Mouse (Mus musculus) embryonic facial prominence, embryonic 10.5 days (tissue): ENCODE data around the gene Ndufv3. TPM values are rescaled to one million over a fixed set of nuclear protein-coding genes. Genes with fewer than 3 reads are reported as not detected.

Source experiments
- DNase-seq: peaks from one replicate; pipeline ENCODE4 v3.0.0-alpha.2; 2017; ENCODE audit warnings: low spot score
- H3K27ac ChIP-seq: fragments of 300-500 bp; sonication (generic); replicated peaks from 2 replicates; pipeline ENCODE4 v1.5.1; 2016; ENCODE audit warnings: mild to moderate bottlenecking
- H3K27me3 ChIP-seq: fragments of 300-500 bp; sonication (generic); replicated peaks from 2 replicates; pipeline ENCODE4 v1.6.1; 2016; ENCODE audit warnings: low read depth, mild to moderate bottlenecking; ENCODE audit not compliant: poor library complexity, severe bottlenecking
- H3K36me3 ChIP-seq: fragments of 300-500 bp; sonication (generic); replicated peaks from 2 replicates; pipeline ENCODE4 v1.6.1; 2016; ENCODE audit warnings: mild to moderate bottlenecking, moderate library complexity
- H3K4me1 ChIP-seq: fragments of 300-500 bp; sonication (generic); 2 replicates; pipeline ENCODE4 v1.6.1; 2016
- H3K4me3 ChIP-seq: fragments of 300-500 bp; sonication (generic); 2 replicates; pipeline ENCODE4 v1.5.1; 2016; ENCODE audit warnings: mild to moderate bottlenecking, moderate library complexity
- H3K9me3 ChIP-seq: fragments of 300-500 bp; sonication (generic); 2 replicates; pipeline ENCODE4 v1.6.1; 2016; ENCODE audit warnings: mild to moderate bottlenecking
- WGBS: fragments of 180-500 bp; shearing (Covaris S2); methylation state at CpG from one replicate; pipeline ENCODE4 v1.1.7; 2016; 5-methylcytosine and 5-hydroxymethylcytosine counted together
- polyA plus RNA-seq: library from polyadenylated mRNA; unstranded; fragments of >200 nt; fragmentation: Nextera tagmentation; extraction: Ambion mirVana; gene quantifications from 2 replicates; pipeline ENCODE4 v1.2.1, GENCODE M21; 2016

Gene Ndufv3
- polyA plus RNA-seq, 1 experiment from 2014 or later, result 242 TPM

GRCm38 (mm10) chr17:31499725-31500124 lies 20.2 kb upstream of the Ndufv3 start:
- Histone ChIP-seq H3K4me1 (no peaks in the 10 kb centered on the region), H3K36me3 (peaks cover 100% of the 10 kb centered on the region), H3K27ac (no peak overlapping the region), H3K4me3 (no peak overlapping the region), H3K27me3 (no peaks in the 10 kb centered on the region), H3K9me3 (no peaks in the 10 kb centered on the region)
- WGBS, result 95% methylated on average over 12 of the region's 12 CpGs
- DNase-seq, result no peak

GRCm38 (mm10) chr17:31500416-31500815 lies 19.5 kb upstream of the Ndufv3 start:
- 90% methylated on average over 8 of the region's 8 CpGs for WGBS
- Histone ChIP-seq H3K27me3 (no peaks in the 10 kb centered on the region), H3K9me3 (no peaks in the 10 kb centered on the region), H3K27ac (no peak overlapping the region), H3K4me1 (no peaks in the 10 kb centered on the region), H3K4me3 (no peak overlapping the region), H3K36me3 (peaks cover 100% of the 10 kb centered on the region)
- DNase-seq, result no peak

- Histone ChIP-seq H3K36me3 (peaks cover 100% of the 10 kb centered on the region), H3K27ac (no peak overlapping the region), H3K4me1 (no peaks in the 10 kb centered on the region), H3K4me3 (no peak overlapping the region), H3K9me3 (no peaks in the 10 kb centered on the region), H3K27me3 (no peaks in the 10 kb centered on the region)
- no peak for DNase-seq
- WGBS, result 80% methylated on average over 3 of the region's 3 CpGs
These were observed 19.0 kb upstream of the Ndufv3 start for GRCm38 (mm10) chr17:31500908-31501307.

GRCm38 (mm10) chr17:31502261-31502927 lies 17.5 kb upstream of the Ndufv3 start:
- H3K27me3 ChIP-seq, result no peaks in the 10 kb centered on the region
- H3K9me3 ChIP-seq, result no peaks in the 10 kb centered on the region
- DNase-seq, result no peak
- H3K36me3 ChIP-seq, result peaks cover 100% of the 10 kb centered on the region
- no peaks in the 10 kb centered on the region for H3K4me1 ChIP-seq
- WGBS, result 91% methylated on average over 12 of the region's 12 CpGs
- no peak overlapping the region for H3K27ac ChIP-seq
- H3K4me3 ChIP-seq, result no peak overlapping the region

- H3K4me3 ChIP-seq, result no peak overlapping the region
- no peaks in the 10 kb centered on the region for H3K27me3 ChIP-seq
- WGBS, result 91% methylated on average over 12 of the region's 12 CpGs
- no peaks in the 10 kb centered on the region for H3K9me3 ChIP-seq
- DNase-seq, result no peak
- peaks cover 100% of the 10 kb centered on the region for H3K36me3 ChIP-seq
- no peak overlapping the region for H3K27ac ChIP-seq
- no peaks in the 10 kb centered on the region for H3K4me1 ChIP-seq
These were observed 16.6 kb upstream of the Ndufv3 start for GRCm38 (mm10) chr17:31503337-31503736.

- DNase-seq, result no peak
- H3K36me3 ChIP-seq, result peaks cover 100% of the 10 kb centered on the region
These were observed 16.0 kb upstream of the Ndufv3 start for GRCm38 (mm10) chr17:31503936-31504335.

GRCm38 (mm10) chr17:31505013-31505412 lies 14.9 kb upstream of the Ndufv3 start:
- Histone ChIP-seq H3K36me3 (peaks cover 100% of the 10 kb centered on the region), H3K9me3 (no peaks in the 10 kb centered on the region), H3K27ac (no peak overlapping the region), H3K27me3 (no peaks in the 10 kb centered on the region), H3K4me1 (no peaks in the 10 kb centered on the region), H3K4me3 (no peak overlapping the region)
- DNase-seq, result no peak
- 83% methylated on average over 5 of the region's 5 CpGs for WGBS

More at GRCm38 (mm10) chr17:31503936-31504335, 16.0 kb upstream of the Ndufv3 start:
- H3K4me3 ChIP-seq, result no peak overlapping the region
- no peaks in the 10 kb centered on the region for H3K9me3 ChIP-seq
- WGBS, result 82% methylated on average over 2 of the region's 2 CpGs
- no peak overlapping the region for H3K27ac ChIP-seq
- H3K27me3 ChIP-seq, result no peaks in the 10 kb centered on the region
- H3K4me1 ChIP-seq, result no peaks in the 10 kb centered on the region

GRCm38 (mm10) chr17:31506282-31506681 lies 13.6 kb upstream of the Ndufv3 start:
- Histone ChIP-seq H3K4me1 (peaks cover 3% of the 10 kb centered on the region), H3K27ac (no peak overlapping the region), H3K4me3 (no peak overlapping the region), H3K9me3 (no peaks in the 10 kb centered on the region), H3K36me3 (peaks cover 93% of the 10 kb centered on the region), H3K27me3 (no peaks in the 10 kb centered on the region)
- 91% methylated on average over 7 of the region's 7 CpGs for WGBS
- no peak for DNase-seq

- no peak for DNase-seq
- H3K4me3 ChIP-seq, result peak overlapping the region; percentile 92
- no peaks in the 10 kb centered on the region for H3K27me3 ChIP-seq
- H3K9me3 ChIP-seq, result no peaks in the 10 kb centered on the region
- peaks cover 16% of the 10 kb centered on the region for H3K4me1 ChIP-seq
- 0 out of 2 replicates have a peak overlapping the region, but pooled peaks have one; percentile 92 for H3K27ac ChIP-seq
- WGBS, result 92% methylated on average over 6 of the region's 6 CpGs
- H3K36me3 ChIP-seq, result peaks cover 46% of the 10 kb centered on the region
These were observed 9.0 kb upstream of the Ndufv3 start for GRCm38 (mm10) chr17:31510944-31511343.

- H3K4me3 ChIP-seq, result peak overlapping the region; percentile 92
- under 1% methylated on average over 56 of the region's 56 CpGs for WGBS
- peaks cover 36% of the 10 kb centered on the region for H3K36me3 ChIP-seq
- DNase-seq, result peak; percentile 94
- H3K27me3 ChIP-seq, result no peaks in the 10 kb centered on the region
- peaks cover 16% of the 10 kb centered on the region for H3K4me1 ChIP-seq
- peak overlapping the region; percentile 92 for H3K27ac ChIP-seq
- no peaks in the 10 kb centered on the region for H3K9me3 ChIP-seq
These were observed 8.0 kb upstream of the Ndufv3 start for GRCm38 (mm10) chr17:31511792-31512495.

GRCm38 (mm10) chr17:31512593-31512992 lies 7.3 kb upstream of the Ndufv3 start:
- Histone ChIP-seq H3K27ac (peak overlapping the region; percentile 92), H3K27me3 (no peaks in the 10 kb centered on the region), H3K36me3 (peaks cover 30% of the 10 kb centered on the region), H3K9me3 (no peaks in the 10 kb centered on the region), H3K4me3 (peak overlapping the region; percentile 92), H3K4me1 (peaks cover 16% of the 10 kb centered on the region)
- WGBS, result 23% methylated on average over 6 of the region's 6 CpGs
- DNase-seq, result no peak

GRCm38 (mm10) chr17:31514696-31515095 lies 5.2 kb upstream of the Ndufv3 start:
- no peak for DNase-seq
- Histone ChIP-seq H3K36me3 (peaks cover 9% of the 10 kb centered on the region), H3K27me3 (no peaks in the 10 kb centered on the region), H3K4me1 (peaks cover 20% of the 10 kb centered on the region), H3K9me3 (no peaks in the 10 kb centered on the region), H3K27ac (no peak overlapping the region), H3K4me3 (no peak overlapping the region)
- WGBS, result 63% methylated on average over 1 of the region's 1 CpGs
